In the genomic region with DNA sequence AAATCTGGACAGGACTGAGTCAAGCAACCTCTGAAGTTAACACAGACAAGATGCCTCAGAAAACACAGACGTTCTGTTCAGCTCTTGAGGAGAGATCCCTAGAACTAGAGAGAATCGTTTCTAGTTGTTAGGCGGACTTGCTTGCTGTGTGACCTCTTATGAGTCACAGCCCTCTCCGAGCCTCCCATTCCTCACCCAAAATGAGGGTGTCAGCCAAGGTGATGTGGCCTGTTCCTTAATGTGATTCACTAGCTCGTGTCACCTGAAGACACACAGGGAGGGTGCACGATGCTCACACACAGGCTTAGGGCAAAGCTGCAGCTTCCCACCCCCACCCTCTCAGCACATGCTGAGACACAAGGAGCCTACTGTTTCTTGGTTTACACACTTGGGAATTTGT, we compare ENCODE assay signal across 32 mouse cellular contexts. TPM values are rescaled to one million over a fixed set of nuclear protein-coding genes. Genes with fewer than 3 reads are reported as not detected.
DNase-seq lines count a peak whose midpoint lies in the region; ATAC-seq lines count a peak whose summit lies in the region.
"Had no signal": no experiment of that assay in that cellular context is flagged by ENCODE, and none has a peak within 500 bp of the region (broad histone marks: within the 10 kb centered on the region; RNA-seq: fewer than 3 reads in every experiment).

No protein-coding gene starts in this region.

- 54% methylated on average over 6 of the region's 6 CpGs for WGBS in intestine, embryonic 16.5 days
- 50% methylated on average over 6 of the region's 6 CpGs for WGBS in intestine, embryonic 15.5 days
- 41% methylated on average over 6 of the region's 6 CpGs for WGBS in stomach, embryonic 16.5 days
- 74% methylated on average over 6 of the region's 6 CpGs for WGBS in midbrain, embryonic 13.5 days

- no peak overlapping the region for H3K4me3 ChIP-seq in intestine, embryonic 16.5 days (ENCODE audit: low read length)
- no peak overlapping the region for H3K4me3 ChIP-seq in intestine, embryonic 15.5 days (replicated peaks)
- H3K4me3 ChIP-seq in stomach, embryonic 16.5 days (replicated peaks; ENCODE audit: low read length) = no peak overlapping the region
- H3K4me3 ChIP-seq in midbrain, embryonic 13.5 days (replicated peaks) = no peak overlapping the region
- H3K4me3 ChIP-seq: embryonic facial prominence, embryonic 12.5 days; forebrain, embryonic 10.5 days; forebrain, embryonic 15.5 days; limb, embryonic 13.5 days; liver, embryonic 12.5 days; megakaryocyte, embryonic 14.5 days; midbrain, embryonic 12.5 days had no signal

- H3K36me3 ChIP-seq in intestine, embryonic 16.5 days (ENCODE audit: control insufficient read depth, insufficient read depth, low read length) = no peaks in the 10 kb centered on the region
- no peaks in the 10 kb centered on the region for H3K36me3 ChIP-seq in intestine, embryonic 15.5 days
- H3K36me3 ChIP-seq in stomach, embryonic 16.5 days (ENCODE audit: control insufficient read depth, insufficient read depth, low read length) = no peaks in the 10 kb centered on the region
- H3K36me3 ChIP-seq in midbrain, embryonic 13.5 days = no peaks in the 10 kb centered on the region
- H3K36me3 ChIP-seq: embryonic facial prominence, embryonic 12.5 days; forebrain, embryonic 10.5 days; forebrain, embryonic 15.5 days; limb, embryonic 13.5 days; liver, embryonic 12.5 days; midbrain, embryonic 12.5 days had no signal

- peaks cover 5% of the 10 kb centered on the region; the same call in 1 of the 2 replicates for H3K27me3 ChIP-seq in intestine, embryonic 16.5 days (replicated peaks; ENCODE audit: control insufficient read depth, insufficient read depth, low read length)
- 0 out of 2 replicates have a peak, but pooled peaks cover 7% of the 10 kb centered on the region for H3K27me3 ChIP-seq in intestine, embryonic 15.5 days (replicated peaks)
- H3K27me3 ChIP-seq in stomach, embryonic 16.5 days (ENCODE audit: control insufficient read depth, insufficient read depth, low read length) = no peaks in the 10 kb centered on the region
- H3K27me3 ChIP-seq in midbrain, embryonic 13.5 days = peaks cover 7% of the 10 kb centered on the region

- no peaks in the 10 kb centered on the region for H3K9me3 ChIP-seq in intestine, embryonic 16.5 days (ENCODE audit: control insufficient read depth, low read length)
- H3K9me3 ChIP-seq in intestine, embryonic 15.5 days = no peaks in the 10 kb centered on the region
- no peaks in the 10 kb centered on the region for H3K9me3 ChIP-seq in stomach, embryonic 16.5 days (replicated peaks; ENCODE audit: control insufficient read depth, low read length)
- H3K9me3 ChIP-seq in midbrain, embryonic 13.5 days = no peaks in the 10 kb centered on the region
- H3K9me3 ChIP-seq: embryonic facial prominence, embryonic 12.5 days; forebrain, embryonic 10.5 days; forebrain, embryonic 15.5 days; limb, embryonic 13.5 days; liver, embryonic 12.5 days; megakaryocyte, embryonic 14.5 days; midbrain, embryonic 12.5 days had no signal

- H3K4me2 ChIP-seq in intestine, embryonic 16.5 days (ENCODE audit: low read depth, low read length) = 0 out of 2 replicates have a peak overlapping the region, but pooled peaks have one; percentile 9
- H3K4me2 ChIP-seq in intestine, embryonic 15.5 days (replicated peaks) = no peak overlapping the region
- peak overlapping the region; percentile 39 for H3K4me2 ChIP-seq in stomach, embryonic 16.5 days (ENCODE audit: low read depth, low read length)
- no peak overlapping the region for H3K4me2 ChIP-seq in midbrain, embryonic 13.5 days (replicated peaks)
- H3K4me2 ChIP-seq: embryonic facial prominence, embryonic 12.5 days; forebrain, embryonic 15.5 days; limb, embryonic 13.5 days; liver, embryonic 12.5 days; midbrain, embryonic 12.5 days had no signal

- H3K4me1 ChIP-seq in intestine, embryonic 16.5 days (ENCODE audit: control insufficient read depth, insufficient read depth, low read length) = peaks cover 11% of the 10 kb centered on the region; the same call in 1 of the 2 replicates
- H3K4me1 ChIP-seq in intestine, embryonic 15.5 days (replicated peaks) = peaks cover 2% of the 10 kb centered on the region; the same call in 1 of the 2 replicates
- H3K4me1 ChIP-seq in stomach, embryonic 16.5 days (ENCODE audit: control insufficient read depth, insufficient read depth, low read length) = peaks cover 8% of the 10 kb centered on the region; the same call in 1 of the 2 replicates
- peaks cover 7% of the 10 kb centered on the region for H3K4me1 ChIP-seq in midbrain, embryonic 13.5 days (replicated peaks)
- H3K4me1 ChIP-seq: embryonic facial prominence, embryonic 12.5 days; liver, embryonic 12.5 days had no signal

- H3K27ac ChIP-seq in intestine, embryonic 16.5 days (ENCODE audit: low read length) = no peak overlapping the region
- no peak overlapping the region for H3K27ac ChIP-seq in intestine, embryonic 15.5 days
- H3K27ac ChIP-seq in stomach, embryonic 16.5 days (ENCODE audit: low read length) = peak overlapping the region; percentile 83
- H3K27ac ChIP-seq in midbrain, embryonic 13.5 days = no peak overlapping the region
- H3K27ac ChIP-seq: embryonic facial prominence, embryonic 12.5 days; forebrain, embryonic 10.5 days; forebrain, embryonic 15.5 days; kidney, postnatal 0 days; limb, embryonic 13.5 days; liver, embryonic 12.5 days; midbrain, embryonic 12.5 days had no signal

- no peak overlapping the region for H3K9ac ChIP-seq in intestine, embryonic 16.5 days (ENCODE audit: low read depth, low read length)
- no peak overlapping the region for H3K9ac ChIP-seq in intestine, embryonic 15.5 days
- H3K9ac ChIP-seq in stomach, embryonic 16.5 days (ENCODE audit: low read length) = no peak overlapping the region
- H3K9ac ChIP-seq in midbrain, embryonic 13.5 days (replicated peaks) = no peak overlapping the region
- H3K9ac ChIP-seq: embryonic facial prominence, embryonic 12.5 days; forebrain, embryonic 15.5 days; limb, embryonic 13.5 days; liver, embryonic 12.5 days; liver, postnatal 0 days; midbrain, embryonic 12.5 days had no signal

- ATAC-seq in intestine, embryonic 16.5 days = 0 out of 2 replicates have a peak, but pooled peaks have one; percentile 10
- no peak for ATAC-seq in intestine, embryonic 15.5 days
- ATAC-seq in stomach, embryonic 16.5 days (ENCODE audit: insufficient read depth, low FRiP score) = no peak
- no peak for ATAC-seq in midbrain, embryonic 13.5 days
- ATAC-seq: forebrain, embryonic 15.5 days; hindbrain, embryonic 16.5 days; liver, embryonic 12.5 days; liver, postnatal 0 days had no signal

- DNase-seq in embryo, embryonic 10 days (ENCODE audit: low spot score) = peak; percentile 2
- no peak for DNase-seq in embryo, embryonic 10.5 days (ENCODE audit: low spot score)
- peak; percentile 13 for DNase-seq in urinary bladder, adult 2 months (ENCODE audit: low spot score)
- DNase-seq in urinary bladder, adult 18-20 months (ENCODE audit: low spot score in 2 of 2) = no peak
- DNase-seq: adrenal gland, postnatal 36 days; cerebellum, adult 2 months; cerebellum, postnatal 14 days; kidney, adult 18-20 months; layer of hippocampus, adult 9-11 months; liver, postnatal 0 days; thymus, adult 2 months; thymus, postnatal 36 days had no signal

RNA-seq across cellular contexts. Expression of a gene that starts 0.6 kb away (rescaled TPM):
- 2.5 and 6.3 TPM in 2 replicates for polyA plus RNA-seq in intestine, embryonic 16.5 days (2015; fragmentation: Nextera tagmentation; extraction: Ambion mirVana)
- 3.0 and 3.4 TPM in 2 replicates for polyA plus RNA-seq in intestine, embryonic 15.5 days (2015; fragmentation: Nextera tagmentation; extraction: Ambion mirVana)
- 0.49 and 0.59 TPM in 2 replicates for polyA plus RNA-seq in urinary bladder, adult 2 months (2012; rRNA removed)
- polyA plus RNA-seq in stomach, embryonic 16.5 days (2015; fragmentation: Nextera tagmentation; extraction: Ambion mirVana) = 42.4 and 129 TPM in 2 replicates
- polyA plus RNA-seq in midbrain, embryonic 13.5 days (2015; fragmentation: Nextera tagmentation; extraction: Ambion mirVana) = not detected in 2 replicates
- polyA plus RNA-seq: liver, embryonic 12.5 days; liver, postnatal 0 days; neural tube, embryonic 14.5 days had no signal

RNA-seq across cellular contexts. Expression of a gene that starts 5.8 kb away (rescaled TPM):
- polyA plus RNA-seq in intestine, embryonic 16.5 days (2015; fragmentation: Nextera tagmentation; extraction: Ambion mirVana) = 0.75 and 1.7 TPM in 2 replicates
- polyA plus RNA-seq in intestine, embryonic 15.5 days (2015; fragmentation: Nextera tagmentation; extraction: Ambion mirVana) = 0.46 and 0.58 TPM in 2 replicates
- 0.23 TPM in 1 of 2 replicates, not detected in the other for polyA plus RNA-seq in urinary bladder, adult 2 months (2012; rRNA removed)
- 25.3 and 37.4 TPM in 2 replicates for polyA plus RNA-seq in stomach, embryonic 16.5 days (2015; fragmentation: Nextera tagmentation; extraction: Ambion mirVana)
- polyA plus RNA-seq in midbrain, embryonic 13.5 days (2015; fragmentation: Nextera tagmentation; extraction: Ambion mirVana) = not detected in 2 replicates
- polyA plus RNA-seq: cerebellum, adult 2 months; cortical plate, adult 2 months; forebrain, embryonic 15.5 days; gonadal fat pad, adult 2 months; heart, embryonic 14.5 days; hindbrain, embryonic 11.5 days; hindbrain, embryonic 16.5 days; kidney, postnatal 0 days; large intestine, adult 2 months; liver, embryonic 12.5 days; liver, postnatal 0 days; midbrain, embryonic 12.5 days; neural tube, embryonic 14.5 days had no signal

RNA-seq across cellular contexts. Expression of a gene that starts 11.4 kb away (rescaled TPM):
- polyA plus RNA-seq in intestine, embryonic 16.5 days (2015; fragmentation: Nextera tagmentation; extraction: Ambion mirVana) = 0.15 TPM in 1 of 2 replicates, not detected in the other
- polyA plus RNA-seq in intestine, embryonic 15.5 days (2015; fragmentation: Nextera tagmentation; extraction: Ambion mirVana) = not detected in 2 replicates
- polyA plus RNA-seq in urinary bladder, adult 2 months (2012; rRNA removed) = 0.04 TPM in 1 of 2 replicates, not detected in the other
- polyA plus RNA-seq in stomach, embryonic 16.5 days (2015; fragmentation: Nextera tagmentation; extraction: Ambion mirVana) = 2.7 and 5.3 TPM in 2 replicates
- polyA plus RNA-seq in midbrain, embryonic 13.5 days (2015; fragmentation: Nextera tagmentation; extraction: Ambion mirVana) = 0.13 and 0.20 TPM in 2 replicates
- polyA plus RNA-seq: cortical plate, adult 2 months; forebrain, embryonic 10.5 days; forebrain, embryonic 15.5 days; gonadal fat pad, adult 2 months; heart, embryonic 14.5 days; large intestine, adult 2 months; liver, embryonic 12.5 days; liver, postnatal 0 days; midbrain, embryonic 12.5 days; neural tube, embryonic 14.5 days had no signal

RNA-seq across cellular contexts. Expression of a gene that starts 11.5 kb away (rescaled TPM):
- polyA plus RNA-seq in intestine, embryonic 16.5 days (2015; fragmentation: Nextera tagmentation; extraction: Ambion mirVana) = not detected in 2 replicates
- not detected in 2 replicates for polyA plus RNA-seq in intestine, embryonic 15.5 days (2015; fragmentation: Nextera tagmentation; extraction: Ambion mirVana)
- not detected in 2 replicates for polyA plus RNA-seq in urinary bladder, adult 2 months (2012; rRNA removed)
- polyA plus RNA-seq in stomach, embryonic 16.5 days (2015; fragmentation: Nextera tagmentation; extraction: Ambion mirVana) = 7.3 and 16.2 TPM in 2 replicates
- polyA plus RNA-seq in midbrain, embryonic 13.5 days (2015; fragmentation: Nextera tagmentation; extraction: Ambion mirVana) = not detected in 2 replicates
- polyA plus RNA-seq: cerebellum, adult 2 months; cortical plate, adult 2 months; embryonic facial prominence, embryonic 12.5 days; forebrain, embryonic 10.5 days; forebrain, embryonic 15.5 days; gonadal fat pad, adult 2 months; heart, embryonic 14.5 days; hindbrain, embryonic 11.5 days; hindbrain, embryonic 16.5 days; kidney, postnatal 0 days; large intestine, adult 2 months; limb, embryonic 13.5 days; liver, embryonic 12.5 days; liver, postnatal 0 days; lung, embryonic 16.5 days; midbrain, embryonic 12.5 days; neural tube, embryonic 14.5 days had no signal

RNA-seq across cellular contexts. Expression of a gene that starts 17.1 kb away (rescaled TPM):
- polyA plus RNA-seq in intestine, embryonic 16.5 days (2015; fragmentation: Nextera tagmentation; extraction: Ambion mirVana) = 9.4 and 12.9 TPM in 2 replicates
- polyA plus RNA-seq in intestine, embryonic 15.5 days (2015; fragmentation: Nextera tagmentation; extraction: Ambion mirVana) = 14.5 and 15.1 TPM in 2 replicates
- 8.1 and 8.9 TPM in 2 replicates for polyA plus RNA-seq in urinary bladder, adult 2 months (2012; rRNA removed)
- polyA plus RNA-seq in stomach, embryonic 16.5 days (2015; fragmentation: Nextera tagmentation; extraction: Ambion mirVana) = 31.0 and 55.1 TPM in 2 replicates
- polyA plus RNA-seq in midbrain, embryonic 13.5 days (2015; fragmentation: Nextera tagmentation; extraction: Ambion mirVana) = 4.5 and 4.9 TPM in 2 replicates

Comparison
In these comparisons a context has a peak if more than half of its experiments do, and no peak if none do; other contexts are left out.
1. DNase-seq: peak in embryo, embryonic 10 days (single experiment) and urinary bladder, adult 2 months (single experiment); none in embryo, embryonic 10.5 days (single experiment) and urinary bladder, adult 18-20 months (0 of 2).
2. H3K4me2 ChIP-seq: peak in intestine, embryonic 16.5 days (single experiment) and stomach, embryonic 16.5 days (single experiment); none in intestine, embryonic 15.5 days (single experiment) and midbrain, embryonic 13.5 days (single experiment).